Mouse (Mus musculus) lung, postnatal 0 days (tissue): ENCODE results near the gene Epb41. TPM values are rescaled to one million over a fixed set of nuclear protein-coding genes. Genes with fewer than 3 reads are reported as not detected.

ENCODE experiments used
- ATAC-seq: fragments of 200-750 bp; cut with Nextera tagmentation; 2 replicates; pipeline ENCODE4 v1.8.0; 2017; ENCODE audit warnings: moderate library complexity
- DNase-seq: peaks from one replicate; pipeline ENCODE4 v3.0.0-alpha.2; 2016; ENCODE audit warnings: low spot score
- H3K27ac ChIP-seq: fragments of 300-500 bp; sonication (generic); 2 replicates; pipeline ENCODE4 v1.5.1; 2014; ENCODE audit warnings: antibody characterized with exemption, mild to moderate bottlenecking, low read length, mixed read lengths
- H3K27me3 ChIP-seq: fragments of 300-500 bp; sonication (generic); replicated peaks from 2 replicates; pipeline ENCODE4 v1.6.1; 2014; ENCODE audit warnings: low read length, mixed read lengths; ENCODE audit not compliant: insufficient read depth
- H3K36me3 ChIP-seq: fragments of 300-500 bp; sonication (generic); 2 replicates; pipeline ENCODE4 v1.6.1; 2014; ENCODE audit warnings: low read length, mixed read lengths; ENCODE audit not compliant: insufficient read depth
- H3K4me1 ChIP-seq: fragments of 300-500 bp; sonication (generic); 2 replicates; pipeline ENCODE4 v1.6.1; 2014; ENCODE audit warnings: antibody characterized with exemption, low read depth, low read length, mixed read lengths; ENCODE audit not compliant: insufficient read depth
- H3K4me2 ChIP-seq: fragments of 300-500 bp; sonication (generic); replicated peaks from 2 replicates; pipeline ENCODE4 v1.6.1; 2014; ENCODE audit warnings: low read depth, mild to moderate bottlenecking, low read length, moderate library complexity, mixed read lengths
- H3K4me3 ChIP-seq: fragments of 300-500 bp; sonication (generic); 2 replicates; pipeline ENCODE4 v1.5.1; 2014; ENCODE audit warnings: low read depth, low read length
- H3K9ac ChIP-seq: fragments of 300-500 bp; sonication (generic); replicated peaks from 2 replicates; pipeline ENCODE4 v1.6.1; 2014; ENCODE audit warnings: low read depth, mild to moderate bottlenecking
- H3K9me3 ChIP-seq: fragments of 300-500 bp; sonication (generic); 2 replicates; pipeline ENCODE4 v1.6.1; 2016; ENCODE audit warnings: low read length, mixed read lengths
- CTCF ChIP-seq: IDR thresholded peaks from 2 replicates; pipeline ENCODE4 v1.5.1; 2016; ENCODE audit warnings: antibody characterized with exemption, mild to moderate bottlenecking
- EP300 ChIP-seq: IDR thresholded peaks from 2 replicates; pipeline ENCODE4 v1.6.1; 2016; ENCODE audit warnings: antibody characterized with exemption, mild to moderate bottlenecking, control low read depth
- WGBS: fragments of 180-500 bp; shearing (Covaris S2); extraction: QIAGEN DNeasy Blood & Tissue Kit; methylation state at CpG from one replicate; pipeline ENCODE4 v1.1.7; 2014; 5-methylcytosine and 5-hydroxymethylcytosine counted together
- polyA plus RNA-seq: library from polyadenylated mRNA; unstranded; fragments of >200 nt; fragmentation: Nextera tagmentation; extraction: Ambion mirVana; gene quantifications from 2 replicates; pipeline ENCODE4 v1.2.1, GENCODE M21; 2015

Gene Epb41
- polyA plus RNA-seq, 1 experiment from 2014 or later: 29.9 TPM

DNA sequence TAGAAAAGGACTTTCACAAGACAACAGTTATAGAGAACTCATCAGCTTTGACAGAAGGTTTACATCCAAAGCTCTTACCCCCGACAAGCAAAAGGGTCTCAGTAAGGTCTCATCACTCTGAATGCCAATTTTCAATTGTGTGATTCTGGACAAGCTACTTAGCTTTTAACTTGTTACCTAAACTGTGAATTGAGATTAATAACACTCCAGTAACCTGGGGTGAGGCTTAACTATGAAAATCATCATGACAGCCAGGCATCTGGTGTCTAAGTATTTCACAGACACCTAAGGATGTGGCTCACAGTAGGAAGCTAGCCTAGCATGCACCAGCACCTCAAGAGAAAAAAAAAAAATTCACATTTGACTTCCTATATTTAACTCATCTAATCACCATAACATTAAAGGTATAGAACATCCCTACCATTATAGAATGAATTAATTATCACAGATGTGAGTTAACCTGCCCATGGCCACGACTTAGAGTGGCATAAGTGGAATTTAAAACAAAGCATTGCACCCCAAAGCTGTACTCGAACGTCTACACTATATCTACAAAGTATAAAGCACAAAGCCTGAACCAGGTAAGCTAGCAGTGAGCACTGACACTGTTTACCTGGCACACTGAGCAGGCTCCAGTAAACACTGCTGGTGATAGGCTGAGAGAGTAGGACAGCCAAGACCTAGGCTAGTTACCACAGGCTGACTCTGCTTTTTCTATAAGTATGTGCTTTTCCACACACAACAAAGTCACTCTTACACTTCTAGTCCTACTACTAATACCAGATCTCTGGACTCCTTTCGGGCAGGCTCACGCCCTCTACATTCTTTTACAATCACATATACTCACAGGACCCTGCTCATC lies 33.4 kb downstream of the Epb41 start:
- WGBS: 64% methylated on average over 6 of the region's 6 CpGs
- Histone ChIP-seq H3K4me2 (no peak overlapping the region), H3K36me3 (no peaks in the 10 kb centered on the region), H3K4me1 (peaks cover 9% of the 10 kb centered on the region; the same call in 1 of the 2 replicates), H3K27ac (peak overlapping the region; percentile 32; the same call in 1 of the 2 replicates), H3K9ac (no peak overlapping the region), H3K4me3 (no peak overlapping the region), H3K9me3 (no peaks in the 10 kb centered on the region), H3K27me3 (no peaks in the 10 kb centered on the region)
- TF ChIP-seq EP300 (no peak), CTCF (no peak)
- ATAC-seq (no peak), DNase-seq (no peak)

- TF ChIP-seq CTCF (no peak), EP300 (peak; percentile 93)
- Histone ChIP-seq H3K27me3 (no peaks in the 10 kb centered on the region), H3K36me3 (no peaks in the 10 kb centered on the region), H3K9ac (no peak overlapping the region), H3K4me3 (no peak overlapping the region), H3K27ac (peak overlapping the region; percentile 79), H3K9me3 (no peaks in the 10 kb centered on the region), H3K4me2 (no peak overlapping the region), H3K4me1 (peaks cover 9% of the 10 kb centered on the region; the same call in 1 of the 2 replicates)
- DNase-seq (peak; percentile 83), ATAC-seq (peak; percentile 81)
- 46% methylated on average over 8 of the region's 8 CpGs for WGBS
Observed at GRCm38 (mm10) chr4:132039975-132040645, 35.0 kb downstream of the Epb41 start.

DNA sequence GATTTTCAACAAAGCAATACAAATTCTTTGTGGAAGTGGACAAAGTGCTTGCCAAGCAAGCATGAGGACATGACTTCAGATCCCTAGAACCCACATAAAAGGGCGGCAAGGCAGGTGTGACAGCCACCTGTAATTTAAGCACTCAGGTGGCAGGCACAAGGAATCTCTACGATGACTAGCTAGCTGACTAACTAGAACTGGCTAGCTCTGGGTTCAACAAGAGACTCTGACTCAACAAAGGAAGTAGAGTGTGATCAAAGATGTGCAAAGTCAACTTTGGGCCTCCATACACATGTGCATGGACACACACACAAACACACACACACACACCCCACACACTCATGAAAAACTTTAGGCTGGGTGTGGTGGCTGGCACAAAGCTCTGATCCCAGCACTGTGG lies 35.6 kb downstream of the Epb41 start:
- no peak overlapping the region for H3K9ac ChIP-seq
- peak overlapping the region; percentile 79 for H3K27ac ChIP-seq
- H3K4me1 ChIP-seq: peaks cover 9% of the 10 kb centered on the region; the same call in 1 of the 2 replicates
- H3K27me3 ChIP-seq: no peaks in the 10 kb centered on the region
- DNase-seq (no peak), ATAC-seq (no peak)
- no peaks in the 10 kb centered on the region for H3K36me3 ChIP-seq
- H3K9me3 ChIP-seq: no peaks in the 10 kb centered on the region
- TF ChIP-seq CTCF (no peak), EP300 (no peak)
- no peak overlapping the region for H3K4me3 ChIP-seq
- no peak overlapping the region for H3K4me2 ChIP-seq
- 84% methylated on average over 2 of the region's 2 CpGs for WGBS

- ATAC-seq (peak; percentile 65), DNase-seq (peak; percentile 17)
- H3K4me1 ChIP-seq: peaks cover 9% of the 10 kb centered on the region; the same call in 1 of the 2 replicates
- no peak overlapping the region for H3K4me2 ChIP-seq
- no peaks in the 10 kb centered on the region for H3K9me3 ChIP-seq
- no peaks in the 10 kb centered on the region for H3K27me3 ChIP-seq
- WGBS: 80% methylated on average over 2 of the region's 2 CpGs
- no peak for TF ChIP-seq CTCF
- TF ChIP-seq EP300: peak; percentile 52; the same call in 1 of the 2 replicates
- no peak overlapping the region for H3K4me3 ChIP-seq
- H3K36me3 ChIP-seq: no peaks in the 10 kb centered on the region
- H3K27ac ChIP-seq: peak overlapping the region; percentile 6; the same call in 1 of the 2 replicates
- H3K9ac ChIP-seq: no peak overlapping the region
Observed at GRCm38 (mm10) chr4:132038809-132039208, 36.3 kb downstream of the Epb41 start.

GRCm38 (mm10) chr4:132037991-132038390 lies 37.1 kb downstream of the Epb41 start:
- no peaks in the 10 kb centered on the region for H3K27me3 ChIP-seq
- peaks cover 9% of the 10 kb centered on the region; the same call in 1 of the 2 replicates for H3K4me1 ChIP-seq
- no peak overlapping the region for H3K4me2 ChIP-seq
- TF ChIP-seq EP300 (no peak), CTCF (no peak)
- H3K36me3 ChIP-seq: no peaks in the 10 kb centered on the region
- H3K9me3 ChIP-seq: no peaks in the 10 kb centered on the region
- H3K27ac ChIP-seq: peak overlapping the region; percentile 6; the same call in 1 of the 2 replicates
- no peak overlapping the region for H3K9ac ChIP-seq
- H3K4me3 ChIP-seq: no peak overlapping the region
- DNase-seq: no peak
- WGBS: 55% methylated on average over 7 of the region's 7 CpGs
- ATAC-seq: no peak

DNA sequence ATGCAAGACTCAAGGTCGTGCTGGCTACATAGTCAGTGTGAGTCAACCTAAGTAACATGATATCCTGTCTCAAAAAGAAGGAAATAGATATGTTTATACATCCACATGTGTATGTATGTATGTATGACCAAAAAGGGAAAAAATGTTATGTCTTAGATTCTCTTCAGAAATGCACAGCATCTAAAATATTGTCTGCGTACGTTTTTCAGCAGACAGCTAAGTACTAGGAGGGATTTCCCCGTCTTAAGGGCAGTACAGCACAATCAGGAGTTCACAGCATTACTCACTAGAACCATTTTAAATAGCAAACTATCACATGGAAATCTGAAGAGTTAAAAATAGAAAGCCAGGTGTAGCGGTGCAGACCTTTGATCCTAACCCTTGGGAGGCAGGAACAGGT lies 38.0 kb downstream of the Epb41 start:
- WGBS: 58% methylated on average over 5 of the region's 5 CpGs
- Histone ChIP-seq H3K9ac (no peak overlapping the region), H3K27me3 (no peaks in the 10 kb centered on the region), H3K4me3 (no peak overlapping the region), H3K36me3 (no peaks in the 10 kb centered on the region), H3K4me2 (no peak overlapping the region), H3K9me3 (no peaks in the 10 kb centered on the region), H3K27ac (no peak overlapping the region), H3K4me1 (peaks cover 9% of the 10 kb centered on the region; the same call in 1 of the 2 replicates)
- TF ChIP-seq CTCF (no peak), EP300 (no peak)
- ATAC-seq: no peak
- DNase-seq: no peak
